Mouse (Mus musculus): ENCODE results near the gene Map3k6.

- no peak for TF ChIP-seq CTCF (IDR thresholded peaks at IDR 0.05; ENCODE audit: control insufficient read depth, insufficient read depth, insufficient replicate concordance, low read depth, low read length)
- no peak for TF ChIP-seq POLR2A (IDR thresholded peaks at IDR 0.05; ENCODE audit: control insufficient read depth, low read depth, low read length)
These were observed 43.8 kb upstream of the Map3k6 start for GRCm38 (mm10) chr4:133196852-133197251.

All from testis, adult 2 months (tissue).